Mouse (Mus musculus) heart, embryonic 10.5 days (tissue): Measurements from ENCODE around the gene Chpf. TPM values are rescaled to one million over a fixed set of nuclear protein-coding genes. Genes with fewer than 3 reads are reported as not detected.

ENCODE experiments used
- DNase-seq: peaks from one replicate; pipeline ENCODE4 v3.0.0-alpha.2; 2017; ENCODE audit warnings: low spot score
- H3K27ac ChIP-seq: fragments of 300-500 bp; sonication (generic); 2 replicates; pipeline ENCODE4 v1.5.1; 2016; ENCODE audit warnings: mild to moderate bottlenecking
- H3K27me3 ChIP-seq: fragments of 300-500 bp; sonication (generic); 2 replicates; pipeline ENCODE4 v1.6.1; 2016; ENCODE audit warnings: mild to moderate bottlenecking; ENCODE audit not compliant: poor library complexity, insufficient read depth, severe bottlenecking
- H3K36me3 ChIP-seq: fragments of 300-500 bp; sonication (generic); 2 replicates; pipeline ENCODE4 v1.6.1; 2016; ENCODE audit warnings: mild to moderate bottlenecking, moderate library complexity
- H3K4me1 ChIP-seq: fragments of 300-500 bp; sonication (generic); 2 replicates; pipeline ENCODE4 v1.6.1; 2016; ENCODE audit warnings: mild to moderate bottlenecking
- H3K4me3 ChIP-seq: fragments of 300-500 bp; sonication (generic); 2 replicates; pipeline ENCODE4 v1.5.1; 2016; ENCODE audit warnings: mild to moderate bottlenecking, moderate library complexity
- H3K9me3 ChIP-seq: fragments of 300-500 bp; sonication (generic); 2 replicates; pipeline ENCODE4 v1.6.1; 2016; ENCODE audit warnings: mild to moderate bottlenecking, moderate library complexity
- WGBS: fragments of 180-500 bp; shearing (Covaris S2); methylation state at CpG from one replicate; pipeline ENCODE4 v1.1.7; 2016; 5-methylcytosine and 5-hydroxymethylcytosine counted together
- polyA plus RNA-seq: library from polyadenylated mRNA; unstranded; fragments of >200 nt; fragmentation: Nextera tagmentation; extraction: Ambion mirVana; gene quantifications from 2 replicates; pipeline ENCODE4 v1.2.1, GENCODE M21; 2016

Chpf gene
- polyA plus RNA-seq, 1 experiment from 2014 or later = 30.9 TPM

- H3K36me3 ChIP-seq = peaks cover 56% of the 10 kb centered on the region
- H3K9me3 ChIP-seq = no peaks in the 10 kb centered on the region
- 1% methylated on average over 62 of the region's 62 CpGs for WGBS
- H3K27me3 ChIP-seq = peaks cover 84% of the 10 kb centered on the region
- H3K4me3 ChIP-seq = peak overlapping the region; percentile 61
- DNase-seq = peak; percentile 91
- peaks cover 31% of the 10 kb centered on the region for H3K4me1 ChIP-seq
- H3K27ac ChIP-seq = no peak overlapping the region; the same call in 1 of the 2 replicates
Measured at GRCm38 (mm10) chr1:75487405-75488161, 8.5 kb upstream of the Chpf start.

- peaks cover 50% of the 10 kb centered on the region for H3K36me3 ChIP-seq
- 3% methylated on average over 13 of the region's 13 CpGs for WGBS
- H3K4me1 ChIP-seq = peaks cover 31% of the 10 kb centered on the region
- H3K4me3 ChIP-seq = peak overlapping the region; percentile 61
- H3K9me3 ChIP-seq = no peaks in the 10 kb centered on the region
- no peak for DNase-seq
- no peak overlapping the region for H3K27ac ChIP-seq
- peaks cover 86% of the 10 kb centered on the region for H3K27me3 ChIP-seq
Measured at GRCm38 (mm10) chr1:75487040-75487404, 7.9 kb upstream of the Chpf start.

- H3K27ac ChIP-seq = no peak overlapping the region
- H3K27me3 ChIP-seq = peaks cover 89% of the 10 kb centered on the region
- peaks cover 30% of the 10 kb centered on the region for H3K4me1 ChIP-seq
- H3K36me3 ChIP-seq = peaks cover 46% of the 10 kb centered on the region
- H3K9me3 ChIP-seq = no peaks in the 10 kb centered on the region
- WGBS = 14% methylated on average over 24 of the region's 24 CpGs
- no peak for DNase-seq
- peak overlapping the region; percentile 61 for H3K4me3 ChIP-seq
Measured at GRCm38 (mm10) chr1:75486561-75486960, 7.5 kb upstream of the Chpf start.

- Histone ChIP-seq H3K27me3 (peaks cover 71% of the 10 kb centered on the region), H3K4me3 (no peak overlapping the region), H3K27ac (no peak overlapping the region), H3K4me1 (peaks cover 32% of the 10 kb centered on the region), H3K36me3 (peaks cover 20% of the 10 kb centered on the region), H3K9me3 (no peaks in the 10 kb centered on the region)
- no peak for DNase-seq
- 79% methylated on average over 7 of the region's 7 CpGs for WGBS
Measured at GRCm38 (mm10) chr1:75480735-75481134, 1.6 kb upstream of the Chpf start.

- Histone ChIP-seq H3K9me3 (no peaks in the 10 kb centered on the region), H3K36me3 (peaks cover 22% of the 10 kb centered on the region), H3K4me1 (peaks cover 32% of the 10 kb centered on the region), H3K27ac (no peak overlapping the region), H3K4me3 (peak overlapping the region; percentile 89), H3K27me3 (peaks cover 71% of the 10 kb centered on the region)
- 24% methylated on average over 13 of the region's 13 CpGs for WGBS
- no peak for DNase-seq
Measured at GRCm38 (mm10) chr1:75480036-75480435, 929 bp upstream of the Chpf start.

GRCm38 (mm10) chr1:75479635-75479989 is 505 bp upstream of the Chpf start:
- no peaks in the 10 kb centered on the region for H3K9me3 ChIP-seq
- peaks cover 32% of the 10 kb centered on the region for H3K4me1 ChIP-seq
- 2% methylated on average over 23 of the region's 24 CpGs for WGBS
- H3K27me3 ChIP-seq = peaks cover 71% of the 10 kb centered on the region
- H3K4me3 ChIP-seq = peak overlapping the region; percentile 89
- H3K27ac ChIP-seq = 0 out of 2 replicates have a peak overlapping the region, but pooled peaks have one; percentile 92
- DNase-seq = no peak
- H3K36me3 ChIP-seq = peaks cover 26% of the 10 kb centered on the region

- peaks cover 34% of the 10 kb centered on the region for H3K4me1 ChIP-seq
- H3K9me3 ChIP-seq = no peaks in the 10 kb centered on the region
- H3K36me3 ChIP-seq = peaks cover 37% of the 10 kb centered on the region
- peak overlapping the region; percentile 92 for H3K27ac ChIP-seq
- under 1% methylated on average over 24 of the region's 25 CpGs for WGBS
- H3K27me3 ChIP-seq = peaks cover 70% of the 10 kb centered on the region
- DNase-seq = no peak
- H3K4me3 ChIP-seq = peak overlapping the region; percentile 89
Measured at GRCm38 (mm10) chr1:75478497-75478896, 610 bp downstream of the Chpf start.

GRCm38 (mm10) chr1:75477966-75478290 is 1.2 kb downstream of the Chpf start:
- peaks cover 43% of the 10 kb centered on the region for H3K36me3 ChIP-seq
- no peak overlapping the region for H3K27ac ChIP-seq
- 49% methylated on average over 3 of the region's 3 CpGs for WGBS
- H3K4me1 ChIP-seq = peaks cover 38% of the 10 kb centered on the region
- H3K9me3 ChIP-seq = no peaks in the 10 kb centered on the region
- H3K4me3 ChIP-seq = peak overlapping the region; percentile 89
- peaks cover 70% of the 10 kb centered on the region for H3K27me3 ChIP-seq
- no peak for DNase-seq

GRCm38 (mm10) chr1:75477264-75477965 is 1.7 kb downstream of the Chpf start:
- Histone ChIP-seq H3K27me3 (peaks cover 70% of the 10 kb centered on the region), H3K36me3 (peaks cover 48% of the 10 kb centered on the region), H3K4me3 (peak overlapping the region; percentile 89), H3K27ac (no peak overlapping the region), H3K9me3 (no peaks in the 10 kb centered on the region), H3K4me1 (peaks cover 32% of the 10 kb centered on the region)
- 13% methylated on average over 35 of the region's 35 CpGs for WGBS
- DNase-seq = peak; percentile 93

- WGBS = 91% methylated on average over 11 of the region's 11 CpGs
- peaks cover 70% of the 10 kb centered on the region for H3K27me3 ChIP-seq
Measured at GRCm38 (mm10) chr1:75476441-75476840, 2.7 kb downstream of the Chpf start.

GRCm38 (mm10) chr1:75469287-75469825 is 9.8 kb downstream of the Chpf start:
- no peak for DNase-seq
- H3K36me3 ChIP-seq = peaks cover 23% of the 10 kb centered on the region
- H3K4me3 ChIP-seq = no peak overlapping the region
- peaks cover 68% of the 10 kb centered on the region for H3K27me3 ChIP-seq
- 76% methylated on average over 17 of the region's 17 CpGs for WGBS
- no peak overlapping the region for H3K27ac ChIP-seq
- no peaks in the 10 kb centered on the region for H3K9me3 ChIP-seq
- peaks cover 26% of the 10 kb centered on the region for H3K4me1 ChIP-seq

More at GRCm38 (mm10) chr1:75476441-75476840, 2.7 kb downstream of the Chpf start:
- H3K36me3 ChIP-seq = peaks cover 51% of the 10 kb centered on the region
- H3K4me1 ChIP-seq = peaks cover 32% of the 10 kb centered on the region
- no peak for DNase-seq
- no peak overlapping the region for H3K27ac ChIP-seq
- no peak overlapping the region for H3K4me3 ChIP-seq
- no peaks in the 10 kb centered on the region for H3K9me3 ChIP-seq

GRCm38 (mm10) chr1:75467215-75467927 is 11.7 kb downstream of the Chpf start:
- peak overlapping the region; percentile 63; the same call in 1 of the 2 replicates for H3K27ac ChIP-seq
- WGBS = 7% methylated on average over 14 of the region's 14 CpGs

More at GRCm38 (mm10) chr1:75467215-75467927, 11.7 kb downstream of the Chpf start:
- peaks cover 40% of the 10 kb centered on the region for H3K4me1 ChIP-seq
- DNase-seq = peak; percentile 91
- no peaks in the 10 kb centered on the region for H3K9me3 ChIP-seq
- peaks cover 49% of the 10 kb centered on the region for H3K27me3 ChIP-seq
- H3K36me3 ChIP-seq = peaks cover 3% of the 10 kb centered on the region; the same call in 1 of the 2 replicates
- no peak overlapping the region for H3K4me3 ChIP-seq
